Mouse (Mus musculus) midbrain, postnatal 0 days (tissue): Measurements from ENCODE around the gene 1700088E04Rik. TPM values are rescaled to one million over a fixed set of nuclear protein-coding genes. Genes with fewer than 3 reads are reported as not detected.
A peak's percentile ranks its signal among the peaks of the same experiment; 100 is the strongest.

ENCODE experiments used
- ATAC-seq: fragments of 200-750 bp; cut with Nextera tagmentation; 2 replicates; pipeline ENCODE4 v1.8.0; 2017; ENCODE audit warnings: moderate number of reproducible peaks, mild to moderate bottlenecking, moderate TSS enrichment, moderate library complexity; ENCODE audit not compliant: low FRiP score
- DNase-seq: peaks from one replicate; pipeline ENCODE4 v3.0.0-alpha.2; 2015; ENCODE audit warnings: low spot score
- H3K27ac ChIP-seq: fragments of 300-500 bp; sonication (generic); 2 replicates; pipeline ENCODE4 v1.5.1; 2014; ENCODE audit warnings: low read depth, mild to moderate bottlenecking, low read length, mixed read lengths
- H3K27me3 ChIP-seq: fragments of 300-500 bp; sonication (generic); 2 replicates; pipeline ENCODE4 v1.6.1; 2014; ENCODE audit warnings: low read length, control low read depth, mixed read lengths; ENCODE audit not compliant: insufficient read depth
- H3K36me3 ChIP-seq: fragments of 300-500 bp; sonication (generic); 2 replicates; pipeline ENCODE4 v1.6.1; 2014; ENCODE audit warnings: low read length, control low read depth, mixed read lengths; ENCODE audit not compliant: insufficient read depth
- H3K4me1 ChIP-seq: fragments of 300-500 bp; sonication (generic); 2 replicates; pipeline ENCODE4 v1.6.1; 2014; ENCODE audit warnings: mild to moderate bottlenecking, control low read depth, antibody characterized with exemption, low read length, mixed read lengths; ENCODE audit not compliant: insufficient read depth
- H3K4me2 ChIP-seq: fragments of 300-500 bp; sonication (generic); 2 replicates; pipeline ENCODE4 v1.6.1; 2014; ENCODE audit warnings: low read depth, mild to moderate bottlenecking, low read length, mixed read lengths; ENCODE audit not compliant: poor library complexity, severe bottlenecking
- H3K4me3 ChIP-seq: fragments of 300-500 bp; sonication (generic); 2 replicates; pipeline ENCODE4 v1.5.1; 2014; ENCODE audit warnings: low read depth, mild to moderate bottlenecking, low read length, moderate library complexity
- H3K9ac ChIP-seq: fragments of 300-500 bp; sonication (generic); replicated peaks from 2 replicates; pipeline ENCODE4 v1.6.1; 2014; ENCODE audit warnings: mild to moderate bottlenecking, low read length, moderate library complexity, mixed read lengths; ENCODE audit not compliant: poor library complexity, severe bottlenecking
- H3K9me3 ChIP-seq: fragments of 300-500 bp; sonication (generic); 2 replicates; pipeline ENCODE4 v1.6.1; 2016; ENCODE audit warnings: low read length, control low read depth
- CTCF ChIP-seq: IDR thresholded peaks from 2 replicates; pipeline ENCODE4 v1.5.1; 2016; ENCODE audit warnings: antibody characterized with exemption, mild to moderate bottlenecking
- WGBS: fragments of 180-500 bp; shearing (Covaris S2); extraction: QIAGEN DNeasy Blood & Tissue Kit; methylation state at CpG from one replicate; pipeline ENCODE4 v1.1.7; 2014; 5-methylcytosine and 5-hydroxymethylcytosine counted together
- polyA plus RNA-seq: library from polyadenylated mRNA; unstranded; fragments of >200 nt; fragmentation: Nextera tagmentation; extraction: Ambion mirVana; gene quantifications from 2 replicates; pipeline ENCODE4 v1.2.1, GENCODE M21; 2015
- total RNA-seq: library from RNA; depleted of rRNA; stranded (reverse); fragments of >200 nt; gene quantifications from 2 replicates; pipeline ENCODE4 v1.2.3, GENCODE M21; 2014

1700088E04Rik gene
- total and polyA plus RNA-seq, 2 experiments from 2014 or later, result 11.7 to 21.6 TPM

- no peak for TF ChIP-seq CTCF
- Histone ChIP-seq H3K27ac (peak overlapping the region; percentile 82; the same call in 1 of the 2 replicates), H3K4me3 (peak overlapping the region; percentile 87), H3K4me1 (peaks cover 10% of the 10 kb centered on the region; the same call in 1 of the 2 replicates), H3K4me2 (peak overlapping the region; percentile 93), H3K9me3 (no peaks in the 10 kb centered on the region), H3K36me3 (peaks cover 11% of the 10 kb centered on the region), H3K9ac (peak overlapping the region; percentile 93), H3K27me3 (0 out of 2 replicates have a peak, but pooled peaks cover 3% of the 10 kb centered on the region)
- no peak for DNase-seq
- WGBS, result 14% methylated on average over 9 of the region's 9 CpGs
- ATAC-seq, result no peak
Measured at GRCm38 (mm10) chr15:79110031-79110430, 31.0 kb downstream of the 1700088E04Rik start.

GRCm38 (mm10) chr15:79109321-79109934 is 31.6 kb downstream of the 1700088E04Rik start:
- Histone ChIP-seq H3K9ac (peak overlapping the region; percentile 93), H3K27ac (peak overlapping the region; percentile 82), H3K27me3 (0 out of 2 replicates have a peak, but pooled peaks cover 3% of the 10 kb centered on the region), H3K36me3 (0 out of 2 replicates have a peak, but pooled peaks cover 6% of the 10 kb centered on the region), H3K4me1 (peaks cover 10% of the 10 kb centered on the region; the same call in 1 of the 2 replicates), H3K4me2 (peak overlapping the region; percentile 93), H3K9me3 (no peaks in the 10 kb centered on the region), H3K4me3 (peak overlapping the region; percentile 87)
- WGBS, result 2% methylated on average over 44 of the region's 46 CpGs
- ATAC-seq, result peak; percentile 63
- TF ChIP-seq CTCF, result no peak
- no peak for DNase-seq

- TF ChIP-seq CTCF, result no peak
- Histone ChIP-seq H3K4me2 (peak within 1 kb of the TSS; percentile 93), H3K4me1 (peaks cover 10% of the 10 kb centered on the region; the same call in 1 of the 2 replicates), H3K4me3 (peak within 1 kb of the TSS; percentile 87), H3K36me3 (0 out of 2 replicates have a peak, but pooled peaks cover 6% of the 10 kb centered on the region), H3K27ac (peak within 1 kb of the TSS; percentile 82), H3K27me3 (0 out of 2 replicates have a peak, but pooled peaks cover 3% of the 10 kb centered on the region), H3K9ac (peak within 1 kb of the TSS; percentile 93), H3K9me3 (no peaks in the 10 kb centered on the region)
- WGBS, result under 1% methylated on average over 48 of the region's 85 CpGs
- DNase-seq (peak; percentile 47), ATAC-seq (peak; percentile 71)
Measured at GRCm38 (mm10) chr15:79108421-79109320, 32.4 kb downstream of the 1700088E04Rik start, which contains the start of gene Micall1. TSS of gene Micall1 (plus strand) at chr15:79108898.

- peak overlapping the region; percentile 93 for H3K4me2 ChIP-seq
- H3K27ac ChIP-seq, result no peak overlapping the region; the same call in 1 of the 2 replicates
- WGBS, result 24% methylated on average over 7 of the region's 7 CpGs
- no peaks in the 10 kb centered on the region for H3K9me3 ChIP-seq
- H3K4me1 ChIP-seq, result peaks cover 10% of the 10 kb centered on the region; the same call in 1 of the 2 replicates
- DNase-seq, result no peak
- no peak for ATAC-seq
- 0 out of 2 replicates have a peak, but pooled peaks cover 3% of the 10 kb centered on the region for H3K36me3 ChIP-seq
- H3K9ac ChIP-seq, result no peak overlapping the region
- no peak for TF ChIP-seq CTCF
- 0 out of 2 replicates have a peak, but pooled peaks cover 3% of the 10 kb centered on the region for H3K27me3 ChIP-seq
- H3K4me3 ChIP-seq, result peak overlapping the region; percentile 87; the same call in 1 of the 2 replicates
Measured at GRCm38 (mm10) chr15:79107966-79108365, 33.1 kb downstream of the 1700088E04Rik start.

GRCm38 (mm10) chr15:79105804-79106203 is 35.2 kb downstream of the 1700088E04Rik start:
- ATAC-seq (no peak), DNase-seq (no peak)
- Histone ChIP-seq H3K4me3 (no peak overlapping the region), H3K36me3 (no peaks in the 10 kb centered on the region), H3K4me2 (no peak overlapping the region), H3K9ac (no peak overlapping the region), H3K27ac (no peak overlapping the region), H3K4me1 (peaks cover 4% of the 10 kb centered on the region; the same call in 1 of the 2 replicates), H3K9me3 (no peaks in the 10 kb centered on the region), H3K27me3 (0 out of 2 replicates have a peak, but pooled peaks cover 3% of the 10 kb centered on the region)
- no peak for TF ChIP-seq CTCF
- 53% methylated on average over 2 of the region's 2 CpGs for WGBS
